Mouse (Mus musculus): ENCODE results near the gene Mrpl19.

GRCm38 (mm10) chr6:81959866-81960265 lies 5.9 kb downstream of the Mrpl19 start:
- TF ChIP-seq CTCF (IDR thresholded peaks at IDR 0.05; ENCODE audit: extremely low read depth, insufficient read depth, low read length) (no peak), POLR2A (IDR thresholded peaks at IDR 0.05; ENCODE audit: extremely low read depth, insufficient read depth, low read length) (no peak)

Measured in cortical plate, adult 2 months (tissue).